Mouse (Mus musculus) gastrocnemius, adult 18-20 months (tissue): ENCODE data around the gene Rasal3. TPM values are rescaled to one million over a fixed set of nuclear protein-coding genes. Genes with fewer than 3 reads are reported as not detected.

ENCODE experiments used
- DNase-seq: peaks from one replicate; pipeline ENCODE4 v3.0.0; 2021; ENCODE audit warnings: low spot score
- microRNA-seq: library from miRNA; unstranded; fragments of <30 nt; microRNA quantifications from one replicate; pipeline ENCODE4 v1.2.0, GENCODE M21; 2021
- total RNA-seq, 2 experiments: library from RNA; stranded (reverse); gene quantifications; 2 replicates each; pipeline ENCODE4 v1.2.3; 2021

The Rasal3 gene
- total RNA-seq, 2 experiments from 2014 or later = 0.09 to 0.85 TPM

DNA sequence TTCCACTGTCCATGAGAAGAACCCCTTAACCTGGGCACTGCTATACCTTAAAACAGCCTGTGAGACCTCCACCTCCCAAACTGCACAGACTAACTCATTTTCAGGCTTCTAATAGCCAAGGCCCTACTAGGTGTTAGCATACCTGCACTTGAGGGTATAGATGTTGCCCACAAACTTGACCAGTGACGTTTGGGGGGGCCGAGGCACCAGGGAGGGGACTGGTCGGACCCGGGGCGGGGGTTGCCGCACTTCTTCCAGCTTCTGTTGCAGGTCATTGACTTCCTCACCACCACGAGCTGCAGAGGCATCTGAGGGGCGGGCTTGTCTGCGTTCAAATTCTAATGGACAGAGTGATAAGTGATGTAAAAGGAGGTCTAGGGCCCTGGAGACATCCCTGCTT, 47.1 kb downstream of the Rasal3 start:
- no peak for DNase-seq

GRCm38 (mm10) chr17:32355031-32355430, 48.4 kb downstream of the Rasal3 start:
- DNase-seq = no peak

- no peak for DNase-seq
Measured at GRCm38 (mm10) chr17:32354211-32354610, 49.2 kb downstream of the Rasal3 start.

- DNase-seq = peak; percentile 85
Measured at GRCm38 (mm10) chr17:32353696-32354095, 49.7 kb downstream of the Rasal3 start.

DNA sequence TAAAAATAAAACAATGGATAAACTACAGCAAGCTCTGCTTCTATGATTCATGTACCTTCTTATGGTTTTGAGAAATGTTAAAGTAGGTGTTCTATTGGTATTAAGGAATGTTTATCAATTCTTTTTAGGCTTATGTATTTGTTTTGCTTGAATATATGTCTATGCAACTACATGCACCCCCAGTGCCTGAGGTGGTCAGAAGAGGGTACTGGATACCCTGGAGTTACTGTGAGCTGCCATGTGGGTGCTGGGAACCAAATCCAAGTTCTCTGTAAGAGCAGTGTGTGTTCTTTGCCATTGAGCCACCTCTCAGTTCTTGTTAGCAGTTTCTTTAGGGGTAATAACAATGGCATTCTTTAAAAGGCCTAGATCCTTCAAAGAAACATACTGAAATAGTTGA, 51.7 kb downstream of the Rasal3 start:
- DNase-seq = no peak

DNA sequence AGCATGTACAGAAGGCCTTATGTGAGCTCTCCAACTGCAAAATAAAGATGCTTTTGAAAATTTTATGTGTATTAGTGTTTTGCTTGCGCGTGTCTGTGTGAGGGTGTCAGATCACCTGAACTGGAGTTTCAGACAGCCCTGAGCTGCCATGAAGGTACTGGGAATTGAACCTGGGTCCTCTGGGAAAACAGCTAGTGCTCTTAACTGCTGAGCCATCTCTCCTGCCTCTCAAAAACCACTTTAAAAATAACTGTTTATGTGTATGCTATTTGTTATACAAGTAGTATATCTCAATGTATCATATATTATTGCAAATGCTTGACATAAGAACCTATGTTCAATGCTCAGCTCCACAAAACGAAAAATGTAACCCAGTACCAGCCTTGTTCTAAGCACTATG, 52.1 kb downstream of the Rasal3 start:
- DNase-seq = no peak

DNA sequence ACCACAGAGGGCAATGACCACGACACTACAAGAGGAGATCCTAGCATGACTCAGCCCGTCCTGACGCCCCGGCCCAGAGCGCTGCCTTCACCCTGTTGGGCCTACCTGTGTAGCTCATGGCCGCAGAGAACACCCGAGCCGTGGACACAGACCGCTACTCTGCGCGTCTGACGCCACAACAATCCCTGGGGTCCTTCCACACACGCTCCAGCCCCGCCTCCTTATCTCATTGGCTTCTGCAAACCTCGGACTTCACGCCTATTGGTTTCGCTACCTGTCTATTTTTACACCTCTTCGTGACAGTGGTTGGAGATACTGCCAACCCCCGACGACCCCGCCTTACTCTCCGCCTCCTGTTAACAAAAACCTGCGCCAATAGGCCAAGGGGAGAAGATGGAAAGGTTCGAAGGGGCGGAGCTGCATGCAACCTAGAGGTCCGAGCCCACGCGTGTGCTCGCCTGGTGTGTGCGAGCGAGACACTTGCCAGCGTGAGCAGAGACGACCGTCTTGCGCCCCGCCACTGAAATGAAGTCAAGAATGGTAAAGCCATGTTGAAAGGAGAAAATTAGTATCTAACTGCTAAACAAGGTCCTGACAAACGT, 52.9 kb downstream of the Rasal3 start, which contains the start of gene Akap8l:
Gene Akap8l (minus strand): TSS at position 226 of the 602 bp plus-strand sequence.
- peak; percentile 99 for DNase-seq

GRCm38 (mm10) chr17:32349851-32350381, 53.5 kb downstream of the Rasal3 start:
- no peak for DNase-seq

- DNase-seq = no peak
Measured at GRCm38 (mm10) chr17:32349037-32349732, 54.2 kb downstream of the Rasal3 start.

DNA sequence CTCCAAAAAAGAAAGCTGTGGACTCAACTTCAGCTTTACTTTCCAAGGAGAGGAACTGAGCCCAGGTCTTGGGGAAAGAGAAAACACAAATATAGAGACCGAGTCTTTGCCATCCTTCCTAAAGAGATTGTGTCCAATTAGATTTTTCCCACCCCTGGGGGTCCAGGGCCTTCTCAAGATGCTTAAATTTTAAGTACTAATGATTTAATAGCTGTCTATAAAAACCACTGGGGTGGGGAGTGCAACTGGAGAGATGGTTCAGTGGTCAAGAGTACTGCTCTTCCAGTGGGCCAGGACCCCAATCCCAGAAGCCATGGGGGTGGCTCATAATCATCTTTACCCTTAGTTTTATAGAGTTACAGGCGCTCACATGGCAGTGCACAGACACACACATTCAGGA, 55.0 kb downstream of the Rasal3 start:
- no peak for DNase-seq

DNA sequence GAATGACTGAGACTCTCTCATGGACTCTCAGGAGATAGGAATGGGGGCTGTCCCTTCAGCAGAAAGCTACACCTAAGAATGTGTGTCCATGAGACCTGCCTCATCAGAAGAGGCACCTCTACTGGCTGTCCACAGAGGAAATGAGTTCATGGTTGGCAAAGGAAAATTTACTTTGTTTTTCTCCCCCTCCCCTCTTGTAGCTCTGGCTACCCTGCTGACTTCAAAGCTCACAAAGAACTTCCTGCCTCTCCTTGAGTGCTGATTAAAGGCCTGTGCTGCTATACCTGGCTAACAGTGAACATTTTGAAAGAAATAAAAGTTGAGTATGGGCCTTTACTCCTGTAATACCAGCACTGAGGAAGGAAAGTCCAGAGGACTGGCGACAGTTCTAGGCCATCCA, 62.3 kb downstream of the Rasal3 start:
- no peak for DNase-seq

Small RNA genes within 50 kb of the gene (microRNA-seq; reads per million reads assigned to microRNA genes)
- not detected for gene Gm22201

Other genes with a start within 250 kb of the Rasal3 start
- 10 to 100 TPM in 1 of 2 experiments, 1 to 10 TPM in 1; 9.6 to 12.5 TPM for gene Notch3, start 236.7 kb downstream of the Rasal3 start, total RNA-seq
- gene Ephx3, start 214.0 kb downstream of the Rasal3 start, total RNA-seq = under 1 TPM; 0.18 to 0.19 TPM
- gene Brd4, start 118.9 kb downstream of the Rasal3 start, total RNA-seq = 10 to 100 TPM; 41.0 to 47.3 TPM
- 10 to 100 TPM; 32.0 to 37.5 TPM for gene Akap8, start 82.3 kb downstream of the Rasal3 start, total RNA-seq
- gene Akap8l, start 53.0 kb downstream of the Rasal3 start, total RNA-seq = 10 to 100 TPM; 29.2 to 30.6 TPM
- 10 to 100 TPM; 13.1 to 14.5 TPM for gene Wiz, start 14.1 kb downstream of the Rasal3 start, total RNA-seq
- gene Pglyrp2, start 20.6 kb upstream of the Rasal3 start, total RNA-seq = not detected
- gene Cyp4f39, start 49.1 kb upstream of the Rasal3 start, total RNA-seq = 10 to 100 TPM in 1 of 2 experiments, 1 to 10 TPM in 1; 2.2 to 14.1 TPM
- gene Cyp4f17, start 102.5 kb upstream of the Rasal3 start, total RNA-seq = 1 to 10 TPM; 1.3 to 1.5 TPM
- 1 to 10 TPM in 1 of 2 experiments, under 1 TPM in 1; 0.78 to 1.7 TPM for gene Cyp4f16, start 133.0 kb upstream of the Rasal3 start, total RNA-seq
- gene Cyp4f37, start 217.7 kb upstream of the Rasal3 start, total RNA-seq = not detected